Mouse (Mus musculus): ENCODE data around the gene Sf3b2. TPM values are rescaled to one million over a fixed set of nuclear protein-coding genes. Genes with fewer than 3 reads are reported as not detected.
A peak's percentile ranks its signal among the peaks of the same experiment; 100 is the strongest.

The Sf3b2 gene
- polyA plus RNA-seq (2014; fragmentation: Nextera tagmentation; extraction: Ambion mirVana) = 321 and 329 TPM in 2 replicates

GRCm38 (mm10) chr19:5294972-5295735 lies at the start of gene Sf3b2:
Gene Sf3b2 (minus strand): TSS chr19:5295455.
- peak; percentile 96 for ATAC-seq (ENCODE audit: low read depth)
- H3K27ac ChIP-seq (ENCODE audit: low read depth, low read length) = peak within 1 kb of the TSS; percentile 85
- H3K27me3 ChIP-seq (ENCODE audit: control insufficient read depth, insufficient read depth, low read length) = no peaks in the 10 kb centered on the region
- H3K9me3 ChIP-seq (ENCODE audit: control insufficient read depth, low read length) = no peaks in the 10 kb centered on the region
- H3K4me2 ChIP-seq (ENCODE audit: low read depth, low read length) = peak within 1 kb of the TSS; percentile 73
- WGBS = under 1% methylated on average over 46 of the region's 46 CpGs
- H3K9ac ChIP-seq (replicated peaks; ENCODE audit: low read depth, low read length) = peak within 1 kb of the TSS; percentile 70
- H3K4me3 ChIP-seq (ENCODE audit: low read depth, low read length) = peak within 1 kb of the TSS; percentile 91
- peaks cover 28% of the 10 kb centered on the region for H3K4me1 ChIP-seq (ENCODE audit: control insufficient read depth, insufficient read depth, low read length)
- peaks cover 26% of the 10 kb centered on the region for H3K36me3 ChIP-seq (ENCODE audit: control insufficient read depth, insufficient read depth, low read length)

GRCm38 (mm10) chr19:5341360-5341759 lies 46.1 kb upstream of the Sf3b2 start:
- Histone ChIP-seq H3K4me2 (ENCODE audit: low read depth, low read length) (no peak overlapping the region), H3K9me3 (ENCODE audit: control insufficient read depth, low read length) (no peaks in the 10 kb centered on the region), H3K9ac (replicated peaks; ENCODE audit: low read depth, low read length) (no peak overlapping the region), H3K27ac (ENCODE audit: low read depth, low read length) (no peak overlapping the region), H3K4me3 (ENCODE audit: low read depth, low read length) (no peak overlapping the region), H3K27me3 (ENCODE audit: control insufficient read depth, insufficient read depth, low read length) (no peaks in the 10 kb centered on the region), H3K36me3 (ENCODE audit: control insufficient read depth, insufficient read depth, low read length) (no peaks in the 10 kb centered on the region), H3K4me1 (ENCODE audit: control insufficient read depth, insufficient read depth, low read length) (no peaks in the 10 kb centered on the region)
- 92% methylated on average over 7 of the region's 7 CpGs for WGBS
- ATAC-seq (ENCODE audit: low read depth) = no peak

- Histone ChIP-seq H3K9me3 (ENCODE audit: control insufficient read depth, low read length) (no peaks in the 10 kb centered on the region), H3K9ac (replicated peaks; ENCODE audit: low read depth, low read length) (no peak overlapping the region), H3K27me3 (ENCODE audit: control insufficient read depth, insufficient read depth, low read length) (no peaks in the 10 kb centered on the region), H3K4me3 (ENCODE audit: low read depth, low read length) (no peak overlapping the region), H3K36me3 (ENCODE audit: control insufficient read depth, insufficient read depth, low read length) (no peaks in the 10 kb centered on the region), H3K4me1 (ENCODE audit: control insufficient read depth, insufficient read depth, low read length) (no peaks in the 10 kb centered on the region), H3K27ac (ENCODE audit: low read depth, low read length) (no peak overlapping the region), H3K4me2 (ENCODE audit: low read depth, low read length) (no peak overlapping the region)
- no peak for ATAC-seq (ENCODE audit: low read depth)
- 21% methylated on average over 5 of the region's 5 CpGs for WGBS
Observed at GRCm38 (mm10) chr19:5337975-5338374, 42.7 kb upstream of the Sf3b2 start.

- H3K27me3 ChIP-seq (ENCODE audit: control insufficient read depth, insufficient read depth, low read length) = no peaks in the 10 kb centered on the region
- H3K4me2 ChIP-seq (ENCODE audit: low read depth, low read length) = no peak within 1 kb of the TSS
- no peak for ATAC-seq (ENCODE audit: low read depth)
- no peak within 1 kb of the TSS for H3K27ac ChIP-seq (ENCODE audit: low read depth, low read length)
- 89% methylated on average over 6 of the region's 6 CpGs for WGBS
- no peaks in the 10 kb centered on the region for H3K9me3 ChIP-seq (ENCODE audit: control insufficient read depth, low read length)
- H3K4me3 ChIP-seq (ENCODE audit: low read depth, low read length) = no peak within 1 kb of the TSS
- H3K9ac ChIP-seq (replicated peaks; ENCODE audit: low read depth, low read length) = no peak within 1 kb of the TSS
- H3K4me1 ChIP-seq (ENCODE audit: control insufficient read depth, insufficient read depth, low read length) = no peaks in the 10 kb centered on the region
- no peaks in the 10 kb centered on the region for H3K36me3 ChIP-seq (ENCODE audit: control insufficient read depth, insufficient read depth, low read length)
Observed at GRCm38 (mm10) chr19:5335441-5335840, 40.2 kb upstream of the Sf3b2 start, which contains the start of gene Catsper1. Gene Catsper1 (plus strand): TSS chr19:5335741.

- H3K36me3 ChIP-seq (ENCODE audit: control insufficient read depth, insufficient read depth, low read length) = no peaks in the 10 kb centered on the region
- no peaks in the 10 kb centered on the region for H3K4me1 ChIP-seq (ENCODE audit: control insufficient read depth, insufficient read depth, low read length)
- H3K9me3 ChIP-seq (ENCODE audit: control insufficient read depth, low read length) = no peaks in the 10 kb centered on the region
- no peaks in the 10 kb centered on the region for H3K27me3 ChIP-seq (ENCODE audit: control insufficient read depth, insufficient read depth, low read length)
- no peak for ATAC-seq (ENCODE audit: low read depth)
- H3K9ac ChIP-seq (replicated peaks; ENCODE audit: low read depth, low read length) = no peak overlapping the region
- no peak overlapping the region for H3K4me3 ChIP-seq (ENCODE audit: low read depth, low read length)
- no peak overlapping the region for H3K4me2 ChIP-seq (ENCODE audit: low read depth, low read length)
- 83% methylated on average over 5 of the region's 5 CpGs for WGBS
- H3K27ac ChIP-seq (ENCODE audit: low read depth, low read length) = no peak overlapping the region
Observed at GRCm38 (mm10) chr19:5334741-5335140, 39.5 kb upstream of the Sf3b2 start.

- no peak overlapping the region for H3K4me2 ChIP-seq (ENCODE audit: low read depth, low read length)
- no peak overlapping the region for H3K27ac ChIP-seq (ENCODE audit: low read depth, low read length)
- H3K4me1 ChIP-seq (ENCODE audit: control insufficient read depth, insufficient read depth, low read length) = no peaks in the 10 kb centered on the region
- ATAC-seq (ENCODE audit: low read depth) = no peak
- no peaks in the 10 kb centered on the region for H3K27me3 ChIP-seq (ENCODE audit: control insufficient read depth, insufficient read depth, low read length)
- no peak overlapping the region for H3K9ac ChIP-seq (replicated peaks; ENCODE audit: low read depth, low read length)
- no peaks in the 10 kb centered on the region for H3K36me3 ChIP-seq (ENCODE audit: control insufficient read depth, insufficient read depth, low read length)
- WGBS = 73% methylated on average over 19 of the region's 19 CpGs
- H3K4me3 ChIP-seq (ENCODE audit: low read depth, low read length) = no peak overlapping the region
- H3K9me3 ChIP-seq (ENCODE audit: control insufficient read depth, low read length) = no peaks in the 10 kb centered on the region
Observed at GRCm38 (mm10) chr19:5327970-5328369, 32.7 kb upstream of the Sf3b2 start.

- no peak for ATAC-seq (ENCODE audit: low read depth)
- 72% methylated on average over 17 of the region's 17 CpGs for WGBS
Observed at GRCm38 (mm10) chr19:5323801-5324200, 28.5 kb upstream of the Sf3b2 start.

GRCm38 (mm10) chr19:5313189-5313588 lies 17.9 kb upstream of the Sf3b2 start:
- Histone ChIP-seq H3K4me2 (ENCODE audit: low read depth, low read length) (no peak overlapping the region), H3K9ac (replicated peaks; ENCODE audit: low read depth, low read length) (no peak overlapping the region), H3K4me1 (ENCODE audit: control insufficient read depth, insufficient read depth, low read length) (no peaks in the 10 kb centered on the region), H3K27ac (ENCODE audit: low read depth, low read length) (no peak overlapping the region), H3K4me3 (ENCODE audit: low read depth, low read length) (no peak overlapping the region), H3K36me3 (ENCODE audit: control insufficient read depth, insufficient read depth, low read length) (no peaks in the 10 kb centered on the region), H3K27me3 (ENCODE audit: control insufficient read depth, insufficient read depth, low read length) (no peaks in the 10 kb centered on the region), H3K9me3 (ENCODE audit: control insufficient read depth, low read length) (no peaks in the 10 kb centered on the region)
- WGBS = 96% methylated on average over 8 of the region's 8 CpGs
- no peak for ATAC-seq (ENCODE audit: low read depth)

More at GRCm38 (mm10) chr19:5323801-5324200, 28.5 kb upstream of the Sf3b2 start:
- Histone ChIP-seq H3K27me3 (ENCODE audit: control insufficient read depth, insufficient read depth, low read length) (no peaks in the 10 kb centered on the region), H3K9ac (replicated peaks; ENCODE audit: low read depth, low read length) (no peak overlapping the region), H3K36me3 (ENCODE audit: control insufficient read depth, insufficient read depth, low read length) (no peaks in the 10 kb centered on the region), H3K4me3 (ENCODE audit: low read depth, low read length) (no peak overlapping the region), H3K9me3 (ENCODE audit: control insufficient read depth, low read length) (no peaks in the 10 kb centered on the region), H3K27ac (ENCODE audit: low read depth, low read length) (no peak overlapping the region), H3K4me1 (ENCODE audit: control insufficient read depth, insufficient read depth, low read length) (no peaks in the 10 kb centered on the region), H3K4me2 (ENCODE audit: low read depth, low read length) (no peak overlapping the region)

GRCm38 (mm10) chr19:5309025-5309424 lies 13.8 kb upstream of the Sf3b2 start:
- Histone ChIP-seq H3K9ac (replicated peaks; ENCODE audit: low read depth, low read length) (no peak overlapping the region), H3K27ac (ENCODE audit: low read depth, low read length) (no peak overlapping the region), H3K36me3 (ENCODE audit: control insufficient read depth, insufficient read depth, low read length) (peaks cover 22% of the 10 kb centered on the region; the same call in 1 of the 2 replicates), H3K27me3 (ENCODE audit: control insufficient read depth, insufficient read depth, low read length) (no peaks in the 10 kb centered on the region), H3K4me1 (ENCODE audit: control insufficient read depth, insufficient read depth, low read length) (no peaks in the 10 kb centered on the region), H3K9me3 (ENCODE audit: control insufficient read depth, low read length) (no peaks in the 10 kb centered on the region), H3K4me3 (ENCODE audit: low read depth, low read length) (no peak overlapping the region), H3K4me2 (ENCODE audit: low read depth, low read length) (no peak overlapping the region)
- no peak for ATAC-seq (ENCODE audit: low read depth)
- 86% methylated on average over 7 of the region's 7 CpGs for WGBS
